Mouse (Mus musculus) heart, embryonic 11.5 days (tissue): ENCODE measurements at regions not wholly inside any gene's neighbourhood (a gene's known extent, or its start where the extent isn't known, plus 50 kb on each side); places are given as distances from the start of the nearest gene placed in this dataset.

Experiments used
- ATAC-seq: fragments of 200-750 bp; cut with Nextera tagmentation; replicated peaks from 2 replicates; pipeline ENCODE4 v1.8.0; 2017; ENCODE audit warnings: moderate library complexity; ENCODE audit not compliant: insufficient number of reproducible peaks, low FRiP score, low TSS enrichment
- H3K27ac ChIP-seq: fragments of 300-500 bp; sonication (generic); 2 replicates; pipeline ENCODE4 v1.5.1; 2014; ENCODE audit warnings: mild to moderate bottlenecking, low read depth, low read length
- H3K27me3 ChIP-seq: fragments of 300-500 bp; sonication (generic); 2 replicates; pipeline ENCODE4 v1.6.1; 2014; ENCODE audit warnings: mild to moderate bottlenecking, low read length, mixed read lengths; ENCODE audit not compliant: control insufficient read depth, insufficient read depth
- H3K36me3 ChIP-seq: fragments of 300-500 bp; sonication (generic); 2 replicates; pipeline ENCODE4 v1.6.1; 2014; ENCODE audit warnings: mild to moderate bottlenecking, low read length, moderate library complexity, mixed read lengths; ENCODE audit not compliant: control insufficient read depth, insufficient read depth
- H3K4me1 ChIP-seq: fragments of 300-500 bp; sonication (generic); 2 replicates; pipeline ENCODE4 v1.6.1; 2014; ENCODE audit warnings: low read length; ENCODE audit not compliant: control insufficient read depth, insufficient read depth
- H3K4me2 ChIP-seq: fragments of 300-500 bp; sonication (generic); 2 replicates; pipeline ENCODE4 v1.6.1; 2014; ENCODE audit warnings: mild to moderate bottlenecking, moderate library complexity
- H3K4me3 ChIP-seq: fragments of 300-500 bp; sonication (generic); 2 replicates; pipeline ENCODE4 v1.5.1; 2014; ENCODE audit warnings: low read depth, low read length
- H3K9ac ChIP-seq: fragments of 300-500 bp; sonication (generic); 2 replicates; pipeline ENCODE4 v1.6.1; 2014; ENCODE audit warnings: mild to moderate bottlenecking, low read depth, low read length, moderate library complexity
- H3K9me3 ChIP-seq: fragments of 300-500 bp; sonication (generic); replicated peaks from 2 replicates; pipeline ENCODE4 v1.6.1; 2016; ENCODE audit warnings: low read length; ENCODE audit not compliant: control insufficient read depth
- WGBS: fragments of 180-500 bp; shearing (Covaris S2); extraction: QIAGEN DNeasy Blood & Tissue Kit; methylation state at CpG from one replicate; pipeline ENCODE4 v1.1.7; 2014; ENCODE audit not compliant: insufficient replicate concordance; 5-methylcytosine and 5-hydroxymethylcytosine counted together

DNA sequence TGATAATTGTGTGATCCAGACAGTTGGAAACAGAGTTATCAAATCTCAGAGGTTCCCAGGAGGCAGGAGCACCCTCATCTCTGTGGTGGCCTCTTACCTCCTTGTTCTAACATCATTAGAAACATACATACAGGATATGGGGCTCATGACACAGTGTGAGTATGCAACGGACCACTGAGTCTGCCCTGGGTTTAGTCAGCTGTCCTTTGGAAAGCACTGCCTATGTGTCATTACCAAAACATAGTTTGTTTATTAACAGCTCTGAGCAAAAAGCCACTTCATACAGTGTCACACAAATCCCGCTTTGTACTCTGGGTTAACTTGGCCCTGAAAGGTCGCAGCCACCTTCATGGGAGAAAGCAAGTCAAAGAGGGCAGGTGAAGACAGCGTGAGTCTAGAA lies 139.5 kb upstream of the Sox2 start:
- Histone ChIP-seq H3K9me3 (no peaks in the 10 kb centered on the region), H3K4me2 (no peak overlapping the region), H3K4me3 (no peak overlapping the region), H3K27me3 (no peaks in the 10 kb centered on the region), H3K27ac (no peak overlapping the region), H3K4me1 (0 out of 2 replicates have a peak, but pooled peaks cover 4% of the 10 kb centered on the region), H3K36me3 (no peaks in the 10 kb centered on the region), H3K9ac (no peak overlapping the region)
- 73% methylated on average over 4 of the region's 4 CpGs for WGBS
- ATAC-seq: no peak

DNA sequence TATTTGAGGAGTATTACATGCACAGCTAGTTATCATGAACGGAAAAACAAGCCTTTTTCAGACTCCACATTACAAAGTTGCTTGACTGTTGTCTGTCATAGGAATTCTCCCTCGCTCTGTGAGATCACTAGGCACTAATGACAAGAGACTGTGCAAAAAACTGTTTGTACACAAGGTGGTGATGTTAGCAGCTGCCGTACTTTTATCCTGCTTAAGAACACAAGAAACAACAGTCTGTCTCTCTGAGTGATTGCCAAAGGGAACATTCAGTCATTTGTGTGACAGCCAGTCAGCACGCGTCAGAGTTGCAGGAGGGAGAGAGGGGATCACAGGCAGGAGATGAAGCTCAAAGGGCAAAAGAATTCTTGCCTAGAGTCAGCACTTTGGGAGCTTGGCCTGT lies 141.0 kb upstream of the Sox2 start:
- Histone ChIP-seq H3K27me3 (no peaks in the 10 kb centered on the region), H3K9me3 (no peaks in the 10 kb centered on the region), H3K4me3 (no peak overlapping the region), H3K36me3 (no peaks in the 10 kb centered on the region), H3K4me1 (0 out of 2 replicates have a peak, but pooled peaks cover 4% of the 10 kb centered on the region), H3K9ac (no peak overlapping the region), H3K27ac (no peak overlapping the region), H3K4me2 (no peak overlapping the region)
- no peak for ATAC-seq
- 34% methylated on average over 5 of the region's 5 CpGs for WGBS

DNA sequence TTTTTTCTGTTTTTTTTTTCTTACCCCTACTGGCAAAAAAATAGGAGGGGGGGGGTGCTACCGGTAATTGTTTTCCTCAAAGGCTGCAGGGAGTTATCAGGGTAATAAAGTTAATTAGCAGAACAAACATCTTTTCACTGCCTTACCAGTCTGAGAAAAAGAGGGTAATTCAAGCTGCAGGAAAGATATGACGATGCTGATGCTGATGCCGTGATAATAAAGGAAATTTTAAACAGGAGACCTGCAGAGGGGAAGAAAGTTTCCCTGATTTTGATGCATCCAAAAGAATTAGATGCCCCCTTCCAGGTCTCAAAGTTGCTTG lies 145.7 kb upstream of the Sox2 start:
- Histone ChIP-seq H3K9me3 (no peaks in the 10 kb centered on the region), H3K4me1 (no peaks in the 10 kb centered on the region), H3K27me3 (no peaks in the 10 kb centered on the region), H3K4me2 (no peak overlapping the region), H3K9ac (no peak overlapping the region), H3K4me3 (no peak overlapping the region), H3K27ac (no peak overlapping the region), H3K36me3 (no peaks in the 10 kb centered on the region)
- 33% methylated on average over 3 of the region's 3 CpGs for WGBS
- no peak for ATAC-seq

DNA sequence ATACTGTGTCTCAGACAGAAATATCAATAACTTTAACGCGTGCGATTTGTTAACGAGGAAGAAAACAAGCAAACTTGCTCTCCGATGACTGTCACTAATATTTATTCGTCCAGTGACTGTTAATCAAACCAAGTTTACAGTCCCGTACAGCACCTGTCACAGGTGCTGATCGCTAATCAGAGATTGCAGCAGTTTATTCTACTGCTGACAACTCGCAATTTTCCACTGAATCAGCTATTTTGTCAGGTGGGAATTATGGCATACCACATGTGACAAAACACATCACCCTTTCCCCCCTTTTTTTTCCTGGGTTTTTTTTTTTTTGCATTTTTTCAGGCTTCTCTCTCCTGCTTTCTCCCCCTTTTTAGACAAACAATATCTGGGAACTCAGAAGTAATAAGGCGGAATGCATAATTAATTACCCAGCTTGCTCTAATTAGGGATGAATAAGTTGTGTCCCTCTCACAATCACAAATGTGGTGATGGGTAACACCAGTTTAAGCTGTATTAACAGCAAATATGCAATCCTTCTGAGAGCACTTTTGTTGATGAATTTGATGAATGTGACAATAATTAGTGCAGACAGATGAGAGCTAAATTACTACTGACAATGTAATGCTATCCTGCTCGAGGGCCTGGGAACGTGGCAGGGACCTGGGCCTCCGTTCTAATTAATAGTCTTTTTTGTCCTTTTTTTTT lies 146.2 kb upstream of the Sox2 start:
- 71% methylated on average over 13 of the region's 13 CpGs for WGBS
- H3K27ac ChIP-seq: no peak overlapping the region
- no peak overlapping the region for H3K4me3 ChIP-seq
- no peaks in the 10 kb centered on the region for H3K9me3 ChIP-seq
- ATAC-seq: no peak
- no peak overlapping the region for H3K4me2 ChIP-seq
- no peaks in the 10 kb centered on the region for H3K36me3 ChIP-seq
- no peak overlapping the region for H3K9ac ChIP-seq
- no peaks in the 10 kb centered on the region for H3K27me3 ChIP-seq
- no peaks in the 10 kb centered on the region for H3K4me1 ChIP-seq

DNA sequence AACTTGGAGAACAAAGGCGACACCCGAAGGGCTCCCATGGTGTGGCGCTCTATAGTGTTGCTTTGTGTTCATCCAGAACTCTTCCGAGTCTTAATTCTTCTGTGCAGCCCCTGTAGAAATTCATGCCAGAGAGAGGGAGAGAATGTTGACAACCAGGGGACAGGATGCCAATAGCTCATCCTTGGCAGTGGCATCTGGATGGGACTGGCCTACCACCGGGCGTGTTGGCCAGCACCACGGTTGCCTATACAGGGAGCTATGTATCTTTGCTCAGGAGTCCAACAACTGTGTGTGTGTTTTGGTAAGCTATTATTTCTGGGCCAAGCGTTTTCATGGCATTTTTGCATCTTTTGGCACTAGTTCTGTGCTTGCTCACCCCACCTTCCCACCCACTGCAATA lies 153.4 kb upstream of the Sox2 start:
- Histone ChIP-seq H3K36me3 (no peaks in the 10 kb centered on the region), H3K27me3 (no peaks in the 10 kb centered on the region), H3K4me2 (no peak overlapping the region), H3K9ac (no peak overlapping the region), H3K4me1 (no peaks in the 10 kb centered on the region), H3K9me3 (no peaks in the 10 kb centered on the region), H3K4me3 (no peak overlapping the region), H3K27ac (no peak overlapping the region)
- 86% methylated on average over 8 of the region's 8 CpGs for WGBS
- ATAC-seq: no peak

DNA sequence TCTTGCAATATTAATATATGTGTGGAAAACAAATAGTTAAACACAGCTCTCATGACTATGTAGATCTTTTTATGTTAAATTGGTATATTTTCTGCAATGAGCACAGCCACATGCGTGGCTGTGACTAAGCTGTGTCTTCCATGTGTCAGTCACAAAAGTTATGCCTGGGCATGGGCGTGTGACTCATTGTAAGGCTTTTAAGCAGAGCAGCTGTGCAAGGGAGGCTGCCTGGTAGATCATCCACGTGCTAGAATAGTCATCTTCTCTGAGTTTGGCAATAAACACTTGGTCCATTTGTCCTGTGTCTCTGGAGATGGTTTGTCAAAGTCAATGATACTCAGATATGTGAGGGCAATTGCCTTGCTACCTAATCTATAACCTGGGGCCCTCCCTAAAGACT lies 154.6 kb upstream of the Sox2 start:
- Histone ChIP-seq H3K9me3 (no peaks in the 10 kb centered on the region), H3K27me3 (no peaks in the 10 kb centered on the region), H3K36me3 (no peaks in the 10 kb centered on the region), H3K9ac (no peak overlapping the region), H3K4me2 (no peak overlapping the region), H3K4me1 (no peaks in the 10 kb centered on the region), H3K4me3 (no peak overlapping the region), H3K27ac (no peak overlapping the region)
- WGBS: 71% methylated on average over 3 of the region's 3 CpGs
- no peak for ATAC-seq

DNA sequence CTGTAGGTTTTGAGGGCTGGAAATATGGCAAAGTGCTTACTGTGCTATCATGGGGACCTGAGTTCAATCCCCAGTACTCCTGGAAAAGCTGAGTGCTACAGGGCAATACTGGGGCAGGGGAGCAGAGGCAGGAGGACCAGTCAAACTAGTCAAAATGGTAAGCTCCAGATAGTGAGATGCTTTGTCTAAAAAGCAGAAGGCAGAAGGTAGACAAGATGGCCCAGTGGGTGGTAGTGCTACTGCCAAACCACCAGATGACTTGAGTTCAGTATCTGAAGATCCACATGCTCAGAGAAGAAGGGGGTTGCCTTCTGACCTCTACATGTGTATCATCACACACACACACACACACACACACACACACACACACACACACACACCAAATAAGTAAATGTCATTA lies 156.3 kb upstream of the Sox2 start:
- Histone ChIP-seq H3K27ac (no peak overlapping the region), H3K36me3 (no peaks in the 10 kb centered on the region), H3K4me3 (no peak overlapping the region), H3K9me3 (no peaks in the 10 kb centered on the region), H3K4me1 (no peaks in the 10 kb centered on the region), H3K27me3 (no peaks in the 10 kb centered on the region), H3K9ac (no peak overlapping the region), H3K4me2 (no peak overlapping the region)
- ATAC-seq: no peak

DNA sequence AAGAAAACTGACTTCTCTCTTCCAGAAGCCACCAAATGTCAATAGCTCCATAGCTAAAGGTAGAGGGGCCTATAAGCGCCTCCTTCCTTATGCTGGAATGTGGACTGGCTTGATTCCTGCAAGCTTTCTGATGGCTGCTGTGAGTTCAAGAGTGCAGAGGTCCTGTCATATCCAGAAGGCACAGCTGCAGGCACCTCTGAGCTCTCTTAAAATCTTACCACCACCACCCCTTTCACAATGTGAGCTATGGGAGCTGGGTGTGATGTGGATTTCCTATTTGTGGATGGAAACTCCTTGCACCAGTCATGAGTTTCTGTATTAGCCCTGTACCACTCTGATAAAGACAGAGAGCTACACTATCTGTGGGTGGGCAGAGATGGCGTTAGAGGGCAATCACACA lies 161.2 kb upstream of the Sox2 start:
- Histone ChIP-seq H3K9ac (no peak overlapping the region), H3K27ac (no peak overlapping the region), H3K27me3 (no peaks in the 10 kb centered on the region), H3K36me3 (no peaks in the 10 kb centered on the region), H3K4me1 (no peaks in the 10 kb centered on the region), H3K9me3 (no peaks in the 10 kb centered on the region), H3K4me2 (no peak overlapping the region), H3K4me3 (no peak overlapping the region)
- 82% methylated on average over 2 of the region's 2 CpGs for WGBS
- no peak for ATAC-seq

DNA sequence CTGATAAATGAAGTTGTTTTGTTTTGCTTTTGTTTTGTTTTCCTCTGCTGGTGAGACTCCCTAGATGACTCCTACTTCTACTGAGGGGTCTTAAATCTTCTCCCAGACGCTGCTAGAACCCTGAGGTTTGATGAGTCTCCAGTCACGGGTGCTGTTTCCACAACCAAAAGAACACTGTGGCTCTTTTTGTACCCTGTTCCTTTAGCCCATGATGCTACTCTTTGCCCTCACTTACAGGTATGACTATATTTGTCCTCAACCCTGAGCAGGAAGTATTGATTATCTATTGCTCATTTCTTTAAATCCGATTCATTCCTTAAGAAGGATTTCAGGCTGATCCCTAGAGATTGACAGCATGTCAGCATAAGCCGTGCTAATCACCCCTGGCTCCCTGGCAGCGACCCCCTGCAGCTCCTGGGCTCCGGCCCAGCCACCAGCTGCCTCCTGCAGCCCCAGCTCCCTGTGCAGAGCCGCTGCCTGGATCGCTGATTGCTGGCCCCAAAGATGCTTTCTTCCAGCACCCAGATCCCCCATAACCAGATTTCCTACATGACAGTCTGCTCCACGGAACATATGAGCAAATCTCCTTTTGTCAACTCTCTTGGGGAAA lies 163.7 kb upstream of the Sox2 start:
- Histone ChIP-seq H3K9me3 (no peaks in the 10 kb centered on the region), H3K36me3 (no peaks in the 10 kb centered on the region), H3K4me1 (peaks cover 4% of the 10 kb centered on the region; the same call in 1 of the 2 replicates), H3K27me3 (no peaks in the 10 kb centered on the region), H3K9ac (no peak overlapping the region), H3K4me3 (no peak overlapping the region), H3K27ac (no peak overlapping the region), H3K4me2 (no peak overlapping the region)
- ATAC-seq: no peak
- 13% methylated on average over 9 of the region's 9 CpGs for WGBS
